Mouse (Mus musculus) heart, adult 18-20 months (tissue): ENCODE data around the gene Kcnq1. TPM values are rescaled to one million over a fixed set of nuclear protein-coding genes. Genes with fewer than 3 reads are reported as not detected.
A peak's percentile ranks its signal among the peaks of the same experiment; 100 is the strongest.

Source experiments
- DNase-seq, 2 experiments: peaks; one replicate each; pipeline ENCODE4 v3.0.0; 2021 to 2022; ENCODE audit warnings: mixed read lengths in 1 of 2
- total RNA-seq, 2 experiments: library from RNA; stranded (reverse); gene quantifications; 2 replicates each; pipeline ENCODE4 v1.2.3; 2021

Gene Kcnq1
- total RNA-seq, 2 experiments from 2014 or later = 33.8 to 36.4 TPM

GRCm38 (mm10) chr7:143136125-143136524 is 30.0 kb downstream of the Kcnq1 start:
- no peak for DNase-seq

GRCm38 (mm10) chr7:143136561-143136960 is 30.4 kb downstream of the Kcnq1 start:
- DNase-seq = no peak

- DNase-seq = peak; percentile 72 to 91
These were observed 32.6 kb downstream of the Kcnq1 start for GRCm38 (mm10) chr7:143138789-143139188.

- peak; percentile 64 to 80 for DNase-seq
These were observed 33.8 kb downstream of the Kcnq1 start for GRCm38 (mm10) chr7:143139932-143140331.

GRCm38 (mm10) chr7:143142680-143143079 is 36.5 kb downstream of the Kcnq1 start:
- DNase-seq = no peak

GRCm38 (mm10) chr7:143147015-143147414 is 40.9 kb downstream of the Kcnq1 start:
- DNase-seq = no peak

DNA sequence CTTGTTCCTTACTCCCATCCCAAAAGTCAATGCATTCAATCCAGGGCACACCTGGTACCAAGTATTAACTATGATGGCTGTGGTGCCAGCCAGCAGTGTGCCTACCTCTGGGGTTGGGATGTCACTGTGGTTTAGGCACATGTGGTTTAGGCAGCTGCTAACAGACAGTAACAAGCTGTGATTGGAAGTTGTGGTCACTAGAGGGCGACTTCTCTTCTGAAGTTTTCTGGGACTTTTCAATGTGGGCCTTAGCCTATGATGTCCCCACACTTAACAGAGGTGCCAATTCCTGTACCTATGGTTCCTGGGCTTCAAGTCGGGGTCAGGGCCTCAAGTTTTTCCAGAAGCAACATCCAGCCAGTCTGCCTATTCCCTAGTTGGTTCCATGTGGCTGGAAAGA is 45.0 kb downstream of the Kcnq1 start:
- DNase-seq = peak; percentile 39 to 65

GRCm38 (mm10) chr7:143152350-143152749 is 46.2 kb downstream of the Kcnq1 start:
- DNase-seq = peak in 1 of 2 experiments; percentile 40

- peak; percentile 82 to 94 for DNase-seq
These were observed 47.8 kb downstream of the Kcnq1 start for GRCm38 (mm10) chr7:143153915-143154373.

GRCm38 (mm10) chr7:143154458-143154871 is 48.3 kb downstream of the Kcnq1 start:
- peak; percentile 22 to 30 for DNase-seq

DNA sequence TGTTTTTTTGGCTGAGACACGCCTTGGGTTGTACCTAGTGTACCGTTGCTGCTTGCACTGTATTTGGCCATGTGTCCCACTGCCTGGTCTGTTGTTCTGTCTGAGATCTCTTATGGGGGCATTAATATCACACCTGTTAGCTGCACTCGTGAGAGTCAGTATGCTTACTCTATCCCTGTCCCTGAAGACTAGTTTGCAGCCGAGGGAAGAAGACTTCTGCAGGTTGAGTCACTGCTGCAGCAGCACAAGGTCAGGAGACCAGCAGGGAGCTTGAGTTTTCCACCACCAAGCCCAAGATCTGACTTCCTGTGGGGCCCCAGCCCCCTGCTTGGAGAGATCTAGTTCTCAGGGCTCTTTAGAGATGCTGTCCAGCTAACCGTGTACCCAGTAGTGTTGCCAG is 49.1 kb downstream of the Kcnq1 start:
- no peak for DNase-seq

GRCm38 (mm10) chr7:143158690-143159425 is 52.7 kb downstream of the Kcnq1 start:
- DNase-seq = no peak

DNA sequence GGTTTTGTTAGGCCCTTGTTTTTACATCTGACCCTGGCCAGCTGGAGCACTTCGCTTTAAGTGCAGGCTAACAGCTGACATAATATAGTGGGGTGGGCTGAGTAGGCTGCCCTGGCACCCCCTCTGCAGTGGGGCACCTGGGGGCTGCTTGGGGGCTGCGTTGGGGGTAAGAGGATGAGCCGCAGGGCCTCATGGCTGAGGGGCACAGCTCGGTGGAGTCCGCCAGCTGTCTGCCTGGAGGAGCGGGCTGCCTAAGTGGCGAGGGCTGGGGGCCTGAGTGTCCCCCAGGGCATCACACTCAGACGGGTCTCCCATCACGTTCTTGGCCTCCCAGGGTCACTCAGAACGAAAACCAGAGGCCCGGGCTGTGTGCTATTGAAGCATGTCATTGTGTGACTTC is 53.3 kb downstream of the Kcnq1 start:
- DNase-seq = no peak

DNA sequence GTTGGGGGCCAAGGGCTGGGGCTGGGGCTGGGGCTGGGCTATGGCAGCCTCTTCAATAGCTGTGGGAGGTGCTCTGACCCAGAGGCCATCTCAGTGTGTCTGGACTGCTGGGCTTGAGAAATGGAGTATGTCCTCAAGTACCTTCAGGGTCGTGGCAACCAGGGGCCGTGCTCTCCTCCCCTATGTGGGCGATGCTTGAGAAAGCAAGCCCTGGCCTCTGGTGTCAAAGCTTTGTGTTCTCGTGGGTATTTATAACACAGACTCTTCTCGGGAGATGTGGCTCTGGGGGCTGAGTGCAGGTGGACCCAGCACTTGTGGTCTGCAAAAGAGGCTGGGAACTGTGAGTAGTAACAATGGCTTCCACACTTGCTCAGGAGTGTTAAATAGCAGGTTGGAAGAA is 53.9 kb downstream of the Kcnq1 start:
- no peak for DNase-seq

- no peak for DNase-seq
These were observed 55.9 kb downstream of the Kcnq1 start for GRCm38 (mm10) chr7:143162051-143162450.

DNA sequence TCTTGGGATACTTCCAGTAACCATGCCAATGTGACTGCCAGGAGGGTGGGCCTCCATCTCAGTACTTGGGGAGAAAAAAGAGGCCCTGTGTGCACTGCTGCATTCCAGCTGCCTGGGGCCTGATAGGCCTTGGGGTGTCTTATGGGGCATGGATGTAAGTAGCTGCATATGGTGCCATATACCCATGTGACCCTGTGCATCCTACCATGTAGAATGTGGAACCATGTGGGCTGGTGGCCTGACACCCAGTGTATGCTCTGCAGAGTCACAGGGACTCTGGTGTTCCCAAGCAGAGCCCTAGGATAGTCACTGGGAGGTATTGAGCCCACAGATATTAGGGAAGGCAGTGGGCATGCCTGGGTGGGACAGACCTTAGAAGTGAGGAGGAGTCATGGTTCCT is 57.9 kb downstream of the Kcnq1 start:
- no peak for DNase-seq

- no peak for DNase-seq
These were observed 59.6 kb downstream of the Kcnq1 start for GRCm38 (mm10) chr7:143165687-143166265.

DNA sequence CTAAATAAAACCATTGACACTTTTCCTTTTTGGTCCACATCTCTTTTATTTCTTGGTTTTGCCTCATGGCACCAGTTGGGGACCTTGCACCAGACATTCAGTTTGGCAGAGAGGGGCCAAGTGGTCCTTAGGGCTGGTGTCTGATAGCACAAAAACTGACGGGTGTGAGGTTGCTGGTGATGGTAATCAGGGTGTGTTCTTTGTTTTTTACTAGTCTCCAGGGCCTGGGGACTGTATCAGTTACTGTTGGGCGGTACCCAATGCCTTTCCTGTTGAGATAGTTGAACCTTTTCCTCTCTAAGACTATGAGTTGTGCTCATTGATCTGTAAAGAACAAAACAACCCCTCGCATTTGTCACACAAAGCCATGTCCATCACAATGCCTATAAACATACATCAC is 61.1 kb downstream of the Kcnq1 start:
- no peak for DNase-seq

DNA sequence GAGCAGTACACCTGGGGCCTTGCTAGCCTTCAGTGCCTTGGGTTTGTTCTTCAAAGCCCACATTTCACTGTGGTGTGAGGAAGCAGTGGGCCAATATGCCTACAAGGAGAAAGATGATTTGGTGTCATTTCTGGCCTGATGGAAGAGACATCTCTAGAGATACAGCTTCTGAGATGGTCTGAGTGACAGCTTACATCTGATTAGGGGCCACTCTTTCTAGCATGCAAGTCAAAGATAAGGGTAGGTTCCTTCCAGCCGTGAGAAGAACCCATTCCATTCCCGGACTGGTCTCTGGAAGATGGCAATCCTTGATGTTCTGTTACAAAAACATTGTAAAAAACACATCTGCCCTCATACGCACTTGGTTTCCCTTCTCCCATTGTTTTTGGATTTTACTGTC is 63.2 kb downstream of the Kcnq1 start:
- DNase-seq = no peak

- no peak for DNase-seq
These were observed 66.9 kb downstream of the Kcnq1 start for GRCm38 (mm10) chr7:143172914-143173547.

DNA sequence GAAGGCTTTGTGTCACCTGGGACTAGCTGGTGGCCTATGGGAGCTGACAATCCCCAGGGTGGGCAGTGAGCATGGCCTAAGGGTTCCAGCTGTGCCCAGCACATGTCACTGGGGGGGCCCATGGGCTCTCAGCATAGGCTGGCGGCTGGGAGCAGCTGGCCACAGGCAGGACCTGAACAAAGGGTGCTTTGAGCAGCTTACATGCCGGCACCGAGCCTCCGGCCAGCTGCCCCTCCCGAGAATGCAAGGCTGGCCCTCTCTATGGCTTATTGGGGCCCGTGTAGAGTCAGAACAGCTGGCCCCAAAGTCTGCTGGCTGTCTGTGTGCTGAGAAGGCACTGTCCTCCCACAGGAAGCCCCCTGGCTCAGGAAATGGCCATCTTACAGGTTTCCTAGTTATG is 68.5 kb downstream of the Kcnq1 start:
- DNase-seq = no peak

DNA sequence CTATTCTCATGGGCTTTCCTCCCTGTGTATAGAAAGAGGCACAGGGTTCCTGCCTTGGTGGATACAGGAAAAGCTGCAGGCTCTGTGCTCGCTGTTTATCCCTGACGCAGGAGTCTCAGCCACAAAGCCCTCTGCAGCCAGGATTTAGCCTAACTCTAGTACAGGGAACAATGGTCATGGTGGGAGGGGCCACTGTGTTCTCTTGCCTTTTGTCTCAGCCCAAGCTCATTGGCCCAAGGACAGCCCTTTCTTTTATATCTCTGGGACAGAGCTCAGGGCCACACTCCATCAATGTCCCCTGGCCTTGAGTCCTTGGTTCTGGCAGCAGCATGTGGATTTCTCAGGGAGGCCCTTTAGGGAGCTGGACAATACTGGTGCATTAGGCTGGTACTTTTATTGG is 72.7 kb downstream of the Kcnq1 start:
- peak; percentile 11 to 28 for DNase-seq

DNA sequence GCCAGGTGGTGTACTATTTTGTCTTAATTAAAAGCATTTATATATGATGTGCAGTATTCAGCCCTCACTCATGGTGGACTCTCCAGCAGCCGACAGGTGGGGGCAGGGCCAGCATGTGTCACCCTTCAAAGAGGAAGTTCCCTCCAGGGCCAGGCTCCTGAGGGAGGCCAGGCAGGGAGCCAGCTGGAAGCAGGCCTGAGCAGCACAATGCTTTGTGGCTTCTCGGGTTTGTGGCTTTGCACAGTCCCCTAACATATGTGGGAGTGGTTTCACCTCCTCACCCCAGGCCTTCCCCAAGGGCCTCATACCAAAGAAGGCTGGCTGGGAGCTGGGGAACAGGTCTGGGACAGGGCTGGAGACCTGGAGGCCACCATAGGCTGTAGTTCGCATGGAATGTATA is 74.6 kb downstream of the Kcnq1 start:
- peak; percentile 80 to 87 for DNase-seq
